Mouse (Mus musculus) liver, embryonic 11.5 days (tissue): ENCODE results near the gene Calm1. TPM values are rescaled to one million over a fixed set of nuclear protein-coding genes. Genes with fewer than 3 reads are reported as not detected.

Experiments
- ATAC-seq: fragments of 200-750 bp; cut with Nextera tagmentation; replicated peaks from 2 replicates; pipeline ENCODE4 v1.8.0; 2017; ENCODE audit warnings: moderate number of reproducible peaks, mild to moderate bottlenecking, moderate TSS enrichment, moderate library complexity; ENCODE audit not compliant: low FRiP score
- DNase-seq: peaks from one replicate; pipeline ENCODE4 v3.0.0-alpha.2; 2017; ENCODE audit warnings: low spot score
- H3K27ac ChIP-seq: fragments of 300-500 bp; sonication (generic); 2 replicates; pipeline ENCODE4 v1.5.1; 2014; ENCODE audit warnings: mild to moderate bottlenecking, low read depth, low read length, control low read depth
- H3K27me3 ChIP-seq: fragments of 300-500 bp; sonication (generic); replicated peaks from 2 replicates; pipeline ENCODE4 v1.6.1; 2014; ENCODE audit warnings: low read length, mixed read lengths; ENCODE audit not compliant: control insufficient read depth, insufficient read depth
- H3K36me3 ChIP-seq: fragments of 300-500 bp; sonication (generic); 2 replicates; pipeline ENCODE4 v1.6.1; 2014; ENCODE audit warnings: mild to moderate bottlenecking, low read length, moderate library complexity, mixed read lengths; ENCODE audit not compliant: control insufficient read depth, insufficient read depth
- H3K4me1 ChIP-seq: fragments of 300-500 bp; sonication (generic); replicated peaks from 2 replicates; pipeline ENCODE4 v1.6.1; 2014; ENCODE audit warnings: low read length, mixed read lengths; ENCODE audit not compliant: control insufficient read depth, insufficient read depth
- H3K4me2 ChIP-seq: fragments of 300-500 bp; sonication (generic); 2 replicates; pipeline ENCODE4 v1.6.1; 2014; ENCODE audit warnings: mild to moderate bottlenecking, control low read depth, moderate library complexity
- H3K4me3 ChIP-seq: fragments of 300-500 bp; sonication (generic); 2 replicates; pipeline ENCODE4 v1.5.1; 2014; ENCODE audit warnings: low read depth, low read length, control low read depth
- H3K9ac ChIP-seq: fragments of 300-500 bp; sonication (generic); 2 replicates; pipeline ENCODE4 v1.6.1; 2014; ENCODE audit warnings: low read depth, low read length, control low read depth
- H3K9me3 ChIP-seq: fragments of 300-500 bp; sonication (generic); 2 replicates; pipeline ENCODE4 v1.6.1; 2016; ENCODE audit warnings: low read length, inconsistent platforms, mixed read lengths; ENCODE audit not compliant: control insufficient read depth
- WGBS: fragments of 180-500 bp; shearing (Covaris S2); extraction: QIAGEN DNeasy Blood & Tissue Kit; methylation state at CpG from one replicate; pipeline ENCODE4 v1.1.7; 2014; 5-methylcytosine and 5-hydroxymethylcytosine counted together
- polyA plus RNA-seq: library from polyadenylated mRNA; unstranded; fragments of >200 nt; fragmentation: Nextera tagmentation; extraction: Ambion mirVana; gene quantifications from 2 replicates; pipeline ENCODE4 v1.2.1, GENCODE M21; 2014

Gene Calm1
- polyA plus RNA-seq, 1 experiment from 2014 or later, result 975 TPM

GRCm38 (mm10) chr12:100201838-100202237 is 2.6 kb downstream of the Calm1 start:
- Histone ChIP-seq H3K9ac (no peak overlapping the region), H3K4me1 (peaks cover 9% of the 10 kb centered on the region; the same call in 1 of the 2 replicates), H3K9me3 (no peaks in the 10 kb centered on the region), H3K36me3 (peaks cover 36% of the 10 kb centered on the region), H3K27me3 (no peaks in the 10 kb centered on the region), H3K27ac (no peak overlapping the region), H3K4me3 (peak overlapping the region; percentile 86), H3K4me2 (peak overlapping the region; percentile 86)
- ATAC-seq, result peak; percentile 57
- under 1% methylated on average over 13 of the region's 13 CpGs for WGBS
- peak; percentile 85 for DNase-seq

GRCm38 (mm10) chr12:100203759-100204158 is 4.5 kb downstream of the Calm1 start:
- H3K9me3 ChIP-seq, result no peaks in the 10 kb centered on the region
- 0 out of 2 replicates have a peak overlapping the region, but pooled peaks have one; percentile 8 for H3K27ac ChIP-seq
- H3K27me3 ChIP-seq, result no peaks in the 10 kb centered on the region
- no peak overlapping the region for H3K4me2 ChIP-seq
- peaks cover 44% of the 10 kb centered on the region for H3K36me3 ChIP-seq
- no peak overlapping the region for H3K4me3 ChIP-seq
- WGBS, result 72% methylated on average over 3 of the region's 3 CpGs
- no peak overlapping the region for H3K9ac ChIP-seq
- no peak for DNase-seq
- H3K4me1 ChIP-seq, result peaks cover 6% of the 10 kb centered on the region; the same call in 1 of the 2 replicates
- ATAC-seq, result no peak

- 89% methylated on average over 8 of the region's 8 CpGs for WGBS
- Histone ChIP-seq H3K27me3 (no peaks in the 10 kb centered on the region), H3K4me1 (peaks cover 9% of the 10 kb centered on the region), H3K9ac (no peak overlapping the region), H3K27ac (no peak overlapping the region), H3K36me3 (peaks cover 44% of the 10 kb centered on the region), H3K4me3 (no peak overlapping the region), H3K9me3 (no peaks in the 10 kb centered on the region), H3K4me2 (no peak overlapping the region)
- ATAC-seq (no peak), DNase-seq (no peak)
Measured at GRCm38 (mm10) chr12:100205156-100205555, 5.9 kb downstream of the Calm1 start.

GRCm38 (mm10) chr12:100206521-100206920 is 7.3 kb downstream of the Calm1 start:
- Histone ChIP-seq H3K9me3 (no peaks in the 10 kb centered on the region), H3K9ac (no peak overlapping the region), H3K27me3 (no peaks in the 10 kb centered on the region), H3K4me2 (no peak overlapping the region), H3K4me1 (peaks cover 23% of the 10 kb centered on the region), H3K4me3 (no peak overlapping the region), H3K27ac (no peak overlapping the region), H3K36me3 (peaks cover 44% of the 10 kb centered on the region)
- ATAC-seq (no peak), DNase-seq (no peak)
- WGBS, result 88% methylated on average over 3 of the region's 3 CpGs

- ATAC-seq, result no peak
- H3K4me3 ChIP-seq, result no peak overlapping the region
- no peak overlapping the region for H3K27ac ChIP-seq
- H3K36me3 ChIP-seq, result peaks cover 44% of the 10 kb centered on the region
- H3K4me2 ChIP-seq, result no peak overlapping the region
- H3K4me1 ChIP-seq, result peaks cover 26% of the 10 kb centered on the region
- H3K9ac ChIP-seq, result no peak overlapping the region
- H3K27me3 ChIP-seq, result no peaks in the 10 kb centered on the region
- WGBS, result 92% methylated on average over 5 of the region's 5 CpGs
- DNase-seq, result no peak
- H3K9me3 ChIP-seq, result no peaks in the 10 kb centered on the region
Measured at GRCm38 (mm10) chr12:100206926-100207325, 7.7 kb downstream of the Calm1 start.

GRCm38 (mm10) chr12:100209701-100210478 is 10.7 kb downstream of the Calm1 start:
- H3K4me3 ChIP-seq, result no peak overlapping the region
- DNase-seq (no peak), ATAC-seq (peak; percentile 83)
- 80% methylated on average over 10 of the region's 10 CpGs for WGBS
- peak overlapping the region; percentile 27; the same call in 1 of the 2 replicates for H3K4me2 ChIP-seq
- peaks cover 4% of the 10 kb centered on the region; the same call in 1 of the 2 replicates for H3K9me3 ChIP-seq
- H3K27me3 ChIP-seq, result no peaks in the 10 kb centered on the region
- H3K9ac ChIP-seq, result no peak overlapping the region
- peaks cover 25% of the 10 kb centered on the region for H3K36me3 ChIP-seq
- H3K4me1 ChIP-seq, result peaks cover 29% of the 10 kb centered on the region
- peak overlapping the region; percentile 2; the same call in 1 of the 2 replicates for H3K27ac ChIP-seq

GRCm38 (mm10) chr12:100210973-100211372 is 11.7 kb downstream of the Calm1 start:
- DNase-seq, result no peak
- peak; percentile 10; the same call in 1 of the 2 replicates for ATAC-seq
- Histone ChIP-seq H3K4me2 (no peak overlapping the region), H3K27me3 (no peaks in the 10 kb centered on the region), H3K27ac (no peak overlapping the region), H3K9ac (no peak overlapping the region), H3K4me1 (peaks cover 29% of the 10 kb centered on the region), H3K4me3 (no peak overlapping the region), H3K9me3 (peaks cover 4% of the 10 kb centered on the region; the same call in 1 of the 2 replicates), H3K36me3 (peaks cover 14% of the 10 kb centered on the region)
- WGBS, result 35% methylated on average over 5 of the region's 5 CpGs

- DNase-seq (no peak), ATAC-seq (no peak)
- Histone ChIP-seq H3K4me3 (no peak overlapping the region), H3K36me3 (peaks cover 10% of the 10 kb centered on the region), H3K27me3 (no peaks in the 10 kb centered on the region), H3K9me3 (peaks cover 4% of the 10 kb centered on the region; the same call in 1 of the 2 replicates), H3K4me1 (peaks cover 29% of the 10 kb centered on the region), H3K9ac (no peak overlapping the region), H3K27ac (no peak overlapping the region), H3K4me2 (no peak overlapping the region)
- WGBS, result 69% methylated on average over 5 of the region's 5 CpGs
Measured at GRCm38 (mm10) chr12:100211453-100212185, 12.4 kb downstream of the Calm1 start.
